Mouse (Mus musculus) ES-E14 (cell line): Measurements from ENCODE around the gene Gm14305. TPM values are rescaled to one million over a fixed set of nuclear protein-coding genes. Genes with fewer than 3 reads are reported as not detected.
A peak's percentile ranks its signal among the peaks of the same experiment; 100 is the strongest.
"Not testable (repeated sequence)": the region's sequence is repeated elsewhere in the genome, so short reads cannot be mapped to it uniquely, and the experiment has no call there.

Experiments used
- DNase-seq: peaks from one replicate; pipeline ENCODE4 v3.0.0-alpha.2; 2013; ENCODE audit warnings: low read depth, low spot score
- H3K27ac ChIP-seq: 2 replicates; pipeline ENCODE4 v1.5.1; 2012; ENCODE audit warnings: low read depth, mild to moderate bottlenecking, low read length, moderate library complexity, mixed read lengths; ENCODE audit not compliant: poor library complexity, insufficient read depth, severe bottlenecking
- H3K36me3 ChIP-seq: 2 replicates; pipeline ENCODE4 v1.6.1; 2012; ENCODE audit warnings: mild to moderate bottlenecking, low read length, moderate library complexity, mixed read lengths; ENCODE audit not compliant: control insufficient read depth, poor library complexity, insufficient read depth, severe bottlenecking
- H3K4me1 ChIP-seq, 2 experiments: fragments of 150-350 bp in 1 of 2; sonication (generic) in 1 of 2; 2 replicates each; pipeline ENCODE4 v1.6.1; 2012; ENCODE audit warnings: low read length in 2 of 2, mild to moderate bottlenecking in 1 of 2, mixed read lengths in 1 of 2; ENCODE audit not compliant: control insufficient read depth in 2 of 2, insufficient read depth in 2 of 2, poor library complexity in 1 of 2
- H3K4me3 ChIP-seq, 2 experiments: fragments of 150-350 bp in 1 of 2; sonication (generic) in 1 of 2; 2 replicates each; pipeline ENCODE4 v1.5.1; 2012; ENCODE audit warnings: low read length in 2 of 2, low read depth in 1 of 2, mild to moderate bottlenecking in 1 of 2, mixed read lengths in 1 of 2; ENCODE audit not compliant: insufficient read depth in 1 of 2, poor library complexity in 1 of 2, severe bottlenecking in 1 of 2
- H3K9ac ChIP-seq: 2 replicates; pipeline ENCODE4 v1.6.1; 2012; ENCODE audit warnings: low read depth, mild to moderate bottlenecking, low read length, mixed read lengths; ENCODE audit not compliant: poor library complexity, insufficient read depth, severe bottlenecking
- H3K9me3 ChIP-seq: fragments of 150-350 bp; sonication (generic); 2 replicates; pipeline ENCODE4 v1.6.1; 2012; ENCODE audit warnings: low read depth, mild to moderate bottlenecking, low read length; ENCODE audit not compliant: control insufficient read depth, insufficient read depth
- in situ Hi-C, 2 experiments: fragments of 600-800 bp; cut with MboI; formaldehyde crosslinking; loops; one replicate each; pipeline ENCODE4 v1.15.1; 2025; ENCODE audit warnings: low sequenced_read_pairs in 2 of 2, inconsistent platforms in 1 of 2; ENCODE audit not compliant: unreplicated experiment in 2 of 2
- total RNA-seq: library from RNA; depleted of rRNA; stranded (reverse); fragments of 300-350 nt; gene quantifications from 2 replicates; pipeline ENCODE4 v1.2.3, GENCODE M21; 2012; rRNA removed

Gene Gm14305
- total RNA-seq, result 15.4 and 17.0 TPM in 2 replicates

- in situ Hi-C loops, DNase-seq, H3K27ac ChIP-seq, H3K36me3 ChIP-seq, H3K9me3 ChIP-seq, H3K4me1 ChIP-seq: not testable (repeated sequence)
- Histone ChIP-seq H3K9ac (peak within 1 kb of the TSS; percentile 78), H3K4me3 (peak within 1 kb of the TSS; percentile 74 to 80)
These were observed at the start of gene Gm14305 for GRCm38 (mm10) chr2:176708051-176708450. Gm14305 (plus strand) TSS chr2:176708328.

DNA sequence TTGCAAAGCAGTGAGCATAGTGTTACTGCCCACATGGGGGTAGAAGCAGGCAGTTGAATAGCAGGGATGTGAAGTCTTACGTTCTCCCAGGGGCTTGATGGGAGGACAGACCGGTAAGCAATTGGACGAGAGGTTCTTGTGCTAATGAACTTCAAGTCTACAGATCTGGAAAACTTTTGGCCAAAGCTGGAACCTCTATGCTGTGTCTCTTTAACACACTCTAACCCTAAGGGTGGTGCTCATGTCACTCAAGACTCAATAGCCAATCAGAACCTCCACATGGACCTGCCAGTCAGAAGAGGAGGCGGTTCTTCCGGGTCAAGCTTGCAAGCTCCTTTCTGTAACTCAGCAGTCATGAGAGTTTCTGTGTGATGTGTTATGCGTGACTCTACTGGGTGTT is 37.9 kb upstream of the Gm14305 start, which contains the start of gene Zfp973:
Gene Zfp973, plus strand, starts transcription at position 301 of the 400 bp plus-strand sequence.
- H3K9me3 ChIP-seq, H3K36me3 ChIP-seq, DNase-seq, in situ Hi-C loops, H3K9ac ChIP-seq, H3K4me3 ChIP-seq, H3K27ac ChIP-seq, H3K4me1 ChIP-seq: not testable (repeated sequence)

Other genes with a start within 250 kb of the Gm14305 start
- not detected in 2 replicates for gene Gm14434, start 221.5 kb upstream of the Gm14305 start, total RNA-seq
- gene Zfp967, start 187.3 kb upstream of the Gm14305 start, total RNA-seq, result not detected in 2 replicates
- gene Gm14308, start 72.0 kb upstream of the Gm14305 start, total RNA-seq, result 3.4 and 4.9 TPM in 2 replicates
- gene Zfp973, start 37.8 kb upstream of the Gm14305 start, total RNA-seq, result 29.5 and 33.6 TPM in 2 replicates
- 43.9 and 45.7 TPM in 2 replicates for gene Gm14295, start 90.3 kb downstream of the Gm14305 start, total RNA-seq
- not detected in 2 replicates for gene Gm14408, start 122.8 kb downstream of the Gm14305 start, total RNA-seq
- 5.1 and 13.8 TPM in 2 replicates for gene Gm14296, start 219.5 kb downstream of the Gm14305 start, total RNA-seq